Mouse (Mus musculus) cerebellum, adult 11-12 months (tissue): ENCODE results near the gene Btg1-ps1.
"Not testable (repeated sequence)": the region's sequence is repeated elsewhere in the genome, so short reads cannot be mapped to it uniquely, and the experiment has no call there.

ENCODE experiments used
- DNase-seq: peaks from one replicate; pipeline ENCODE4 v3.0.0; 2022

Btg1-ps1 gene

GRCm38 (mm10) chrX:38018597-38018996 lies at the start of gene Btg1-ps1:
Gene Btg1-ps1, minus strand, starts transcription at chrX:38018815.
- DNase-seq: not testable (repeated sequence)

GRCm38 (mm10) chrX:38066175-38066574 lies 47.6 kb upstream of the Btg1-ps1 start, which contains the start of gene Rhox10:
Gene Rhox10, plus strand, starts transcription at chrX:38066475.
- no peak for DNase-seq

GRCm38 (mm10) chrX:38061544-38061943 lies 42.9 kb upstream of the Btg1-ps1 start:
- DNase-seq: no peak

GRCm38 (mm10) chrX:38043014-38043413 lies 24.4 kb upstream of the Btg1-ps1 start, which contains the start of gene Btg1-ps2:
Gene Btg1-ps2, minus strand, starts transcription at chrX:38043114.
- not testable (repeated sequence) for DNase-seq

- DNase-seq: no peak
These were observed 21.1 kb upstream of the Btg1-ps1 start for GRCm38 (mm10) chrX:38039666-38040065.

- no peak for DNase-seq
These were observed 15.2 kb upstream of the Btg1-ps1 start for GRCm38 (mm10) chrX:38033841-38034240.

- DNase-seq: no peak
These were observed 9.9 kb downstream of the Btg1-ps1 start for GRCm38 (mm10) chrX:38008756-38009155.
